Mouse (Mus musculus): ENCODE measurements around the gene Cdh1.

DNA sequence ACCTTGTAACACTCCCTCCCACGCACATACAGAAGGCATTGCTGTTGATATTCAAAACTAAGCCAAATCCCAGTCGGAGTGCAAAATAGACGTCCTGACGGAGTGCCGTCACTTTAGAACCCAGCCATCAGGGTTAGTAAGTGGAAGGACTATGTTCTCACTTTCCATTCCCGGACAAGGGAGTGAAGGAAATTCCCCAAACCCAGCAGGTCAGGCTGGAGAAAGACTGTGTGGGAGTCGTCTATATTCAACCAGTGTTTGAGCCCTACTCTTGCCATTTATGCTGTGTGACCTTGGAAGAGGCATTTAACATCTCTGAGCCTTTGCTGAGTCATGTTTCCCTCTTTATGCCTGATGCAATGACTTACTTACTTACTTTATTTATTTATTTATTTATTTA, 37.1 kb downstream of the Cdh1 start:
- TF ChIP-seq CTCF (IDR thresholded peaks at IDR 0.05; ENCODE audit: extremely low read depth, insufficient read depth, low read length), result no peak
- TF ChIP-seq POLR2A (IDR thresholded peaks at IDR 0.05; ENCODE audit: extremely low read depth, insufficient read depth, low read length), result no peak

Data from cortical plate, adult 2 months (tissue).